Mouse (Mus musculus) lung, postnatal 0 days (tissue): ENCODE measurements around the gene 6030458C11Rik.

Experiments used
- CTCF ChIP-seq: IDR thresholded peaks from 2 replicates; pipeline ENCODE4 v1.5.1; 2016; ENCODE audit warnings: antibody characterized with exemption, mild to moderate bottlenecking
- EP300 ChIP-seq: IDR thresholded peaks from 2 replicates; pipeline ENCODE4 v1.6.1; 2016; ENCODE audit warnings: antibody characterized with exemption, mild to moderate bottlenecking, control low read depth

- TF ChIP-seq CTCF (no peak), EP300 (no peak)
Measured at GRCm38 (mm10) chr15:12770958-12771357, 53.5 kb downstream of the 6030458C11Rik start.
